Mouse (Mus musculus) G1E (cell line): ENCODE measurements around the gene Ltn1.

Experiments
- CTCF ChIP-seq: IDR thresholded peaks from 2 replicates; pipeline ENCODE4 v1.5.1; 2012; ENCODE audit warnings: low read depth, low read length, inconsistent platforms, mixed read lengths
- GATA1 ChIP-seq: IDR thresholded peaks from 2 replicates; pipeline ENCODE4 v1.6.1; 2012; ENCODE audit warnings: borderline replicate concordance, low read length, inconsistent platforms, mixed read lengths
- GATA2 ChIP-seq: IDR thresholded peaks from 2 replicates; pipeline ENCODE4 v1.6.1; 2012; ENCODE audit warnings: low read depth, low read length, inconsistent platforms, borderline replicate concordance
- POLR2AphosphoS5 ChIP-seq: IDR thresholded peaks from 2 replicates; pipeline ENCODE4 v1.6.1; 2012; ENCODE audit warnings: low read depth, low read length, inconsistent platforms; ENCODE audit not compliant: insufficient replicate concordance
- TAL1 ChIP-seq: conservative IDR thresholded peaks from 2 replicates; pipeline ENCODE4 v1.6.1; 2012; ENCODE audit warnings: low read depth, low read length, inconsistent platforms, mixed read lengths

GRCm38 (mm10) chr16:87405001-87405400 lies 27.4 kb downstream of the Ltn1 start:
- TF ChIP-seq CTCF: no peak
- TF ChIP-seq TAL1: no peak
- no peak for TF ChIP-seq POLR2AphosphoS5
- TF ChIP-seq GATA1: no peak
- no peak for TF ChIP-seq GATA2
